Mouse (Mus musculus) MEL (cell line): Measurements from ENCODE around the gene Atrnl1. TPM values are rescaled to one million over a fixed set of nuclear protein-coding genes. Genes with fewer than 3 reads are reported as not detected.

Experiments
- DNase-seq: peaks from one replicate; pipeline ENCODE4 v3.0.0; 2011; ENCODE audit warnings: low read depth, low spot score
- H3K27ac ChIP-seq: 2 replicates; pipeline ENCODE4 v1.5.1; 2012; ENCODE audit warnings: low read depth, mild to moderate bottlenecking, control low read depth, low read length, moderate library complexity; ENCODE audit not compliant: control insufficient read depth
- H3K27me3 ChIP-seq, 2 experiments: fragments of 150-350 bp in 1 of 2; sonication (generic) in 1 of 2; 2 replicates each; pipeline ENCODE4 v1.6.1; 2012; ENCODE audit warnings: low read length in 2 of 2, mild to moderate bottlenecking in 2 of 2, improper control_type of control experiment in 1 of 2, moderate library complexity in 1 of 2; ENCODE audit not compliant: insufficient read depth in 2 of 2, control insufficient read depth in 1 of 2
- H3K36me3 ChIP-seq, 2 experiments: 2 replicates each; pipeline ENCODE4 v1.6.1; 2012 to 2014; ENCODE audit warnings: low read length in 2 of 2, improper control_type of control experiment in 1 of 2, inconsistent platforms in 1 of 2, mild to moderate bottlenecking in 1 of 2; ENCODE audit not compliant: insufficient read depth in 2 of 2, control insufficient read depth in 1 of 2
- H3K4me1 ChIP-seq, 2 experiments: fragments of 150-350 bp in 1 of 2; sonication (generic) in 1 of 2; 2 replicates each; pipeline ENCODE4 v1.6.1; 2012; ENCODE audit warnings: low read length in 2 of 2, improper control_type of control experiment in 1 of 2, mild to moderate bottlenecking in 1 of 2; ENCODE audit not compliant: insufficient read depth in 2 of 2, control insufficient read depth in 1 of 2
- H3K4me3 ChIP-seq, 2 experiments: fragments of 150-350 bp in 1 of 2; sonication (generic) in 1 of 2; 2 replicates each; pipeline ENCODE4 v1.5.1; 2012; ENCODE audit warnings: low read depth in 2 of 2, low read length in 2 of 2, mild to moderate bottlenecking in 2 of 2, moderate library complexity in 2 of 2, control low read depth in 1 of 2, improper control_type of control experiment in 1 of 2; ENCODE audit not compliant: control insufficient read depth in 1 of 2, insufficient read depth in 1 of 2
- H3K79me2 ChIP-seq: 2 replicates; pipeline ENCODE4 v1.6.1; 2012; ENCODE audit warnings: mild to moderate bottlenecking, low read length, moderate library complexity; ENCODE audit not compliant: control insufficient read depth, poor library complexity, insufficient read depth
- H3K9ac ChIP-seq: 2 replicates; pipeline ENCODE4 v1.6.1; 2012; ENCODE audit warnings: low read depth, mild to moderate bottlenecking, control low read depth, low read length, moderate library complexity; ENCODE audit not compliant: control insufficient read depth, poor library complexity, severe bottlenecking
- H3K9me3 ChIP-seq: fragments of 150-350 bp; sonication (generic); replicated peaks from 2 replicates; pipeline ENCODE4 v1.6.1; 2012; ENCODE audit warnings: mild to moderate bottlenecking, low read length, improper control_type of control experiment, moderate library complexity; ENCODE audit not compliant: insufficient read depth
- BHLHE40 ChIP-seq: IDR thresholded peaks from 2 replicates; pipeline ENCODE4 v1.6.1; 2012; ENCODE audit warnings: low read depth, mild to moderate bottlenecking, inconsistent platforms, low read length, improper control_type of control experiment, borderline replicate concordance
- E2F4 ChIP-seq: IDR thresholded peaks from 2 replicates; pipeline ENCODE4 v1.6.1; 2011; ENCODE audit warnings: low read depth, low read length, improper control_type of control experiment, borderline replicate concordance
- ETS1 ChIP-seq: IDR thresholded peaks from 2 replicates; pipeline ENCODE4 v1.6.1; 2012; ENCODE audit warnings: low read depth, mild to moderate bottlenecking, inconsistent platforms, low read length, improper control_type of control experiment, moderate library complexity
- GATA1 ChIP-seq: IDR thresholded peaks from 2 replicates; pipeline ENCODE4 v1.6.1; 2011; ENCODE audit warnings: low read depth, low read length, improper control_type of control experiment
- HCFC1 ChIP-seq: IDR thresholded peaks from 2 replicates; pipeline ENCODE4 v1.6.1; 2012; ENCODE audit warnings: low read depth, mild to moderate bottlenecking, inconsistent platforms, low read length, improper control_type of control experiment, moderate library complexity
- MXI1 ChIP-seq: IDR thresholded peaks from 2 replicates; pipeline ENCODE4 v1.6.1; 2011; ENCODE audit warnings: mild to moderate bottlenecking, low read depth, low read length, improper control_type of control experiment
- MYB ChIP-seq: IDR thresholded peaks from 2 replicates; pipeline ENCODE4 v1.6.1; 2011; ENCODE audit warnings: mild to moderate bottlenecking, low read depth, low read length, improper control_type of control experiment
- NELFE ChIP-seq: IDR thresholded peaks from 2 replicates; pipeline ENCODE4 v1.6.1; 2011; ENCODE audit warnings: low read depth, low read length, improper control_type of control experiment
- NRF1 ChIP-seq: IDR thresholded peaks from 2 replicates; pipeline ENCODE4 v1.6.1; 2014; ENCODE audit warnings: low read depth, mild to moderate bottlenecking, inconsistent platforms, low read length, improper control_type of control experiment, moderate library complexity; ENCODE audit not compliant: poor library complexity, insufficient read depth, severe bottlenecking
- POLR2A ChIP-seq, 2 experiments: IDR thresholded peaks; 2 replicates each; pipeline ENCODE4 v1.6.1; 2011 to 2012; ENCODE audit warnings: low read length in 2 of 2, mild to moderate bottlenecking in 2 of 2, control low read depth in 1 of 2, improper control_type of control experiment in 1 of 2, low read depth in 1 of 2, moderate library complexity in 1 of 2; ENCODE audit not compliant: control insufficient read depth in 1 of 2, insufficient read depth in 1 of 2, poor library complexity in 1 of 2
- POLR2AphosphoS2 ChIP-seq: IDR thresholded peaks from 2 replicates; pipeline ENCODE4 v1.6.1; 2011; ENCODE audit warnings: low read length, improper control_type of control experiment
- SIN3A ChIP-seq: IDR thresholded peaks from 2 replicates; pipeline ENCODE4 v1.6.1; 2012; ENCODE audit warnings: low read length, improper control_type of control experiment, inconsistent platforms
- SMC3 ChIP-seq: IDR thresholded peaks from 2 replicates; pipeline ENCODE4 v1.6.1; 2011; ENCODE audit warnings: low read depth, low read length, improper control_type of control experiment
- TBP ChIP-seq: IDR thresholded peaks from 2 replicates; pipeline ENCODE4 v1.8.0; 2011; ENCODE audit warnings: low read depth, low read length, improper control_type of control experiment
- ZMIZ1 ChIP-seq: IDR thresholded peaks from 2 replicates; pipeline ENCODE4 v1.6.1; 2012; ENCODE audit warnings: low read depth, mild to moderate bottlenecking, inconsistent platforms, low read length, improper control_type of control experiment, moderate library complexity
- ZNF384 ChIP-seq: IDR thresholded peaks from 2 replicates; pipeline ENCODE4 v1.6.1; 2012; ENCODE audit warnings: low read depth, mild to moderate bottlenecking, inconsistent platforms, low read length, improper control_type of control experiment
- polyA plus RNA-seq, 2 experiments: library from polyadenylated mRNA; stranded (reverse) in 1 of 2; unstranded in 1 of 2; fragments of >175 nt in 1 of 2; fragments of >200 nt in 1 of 2; gene quantifications; 2 replicates each; pipeline versions ENCODE4 v1.2.1 to v1.2.4; 2012; ENCODE audit warnings: low replicate concordance in 2 of 2, low read depth in 1 of 2; ENCODE audit not compliant: insufficient read length in 2 of 2, insufficient read depth in 1 of 2, missing spikeins in 1 of 2
- total RNA-seq: library from RNA; depleted of rRNA; stranded (reverse); fragments of 300-350 nt; gene quantifications from 2 replicates; pipeline ENCODE4 v1.2.3, GENCODE M21; 2012

Atrnl1 gene
- total and polyA plus RNA-seq, 3 experiments: 6.4 to 8.2 TPM; not detected in 1

- H3K4me3 ChIP-seq: no peak overlapping the region
- H3K9ac ChIP-seq: no peak overlapping the region
- H3K27ac ChIP-seq: no peak overlapping the region
- no peaks in the 10 kb centered on the region; a peak in 1 of 4 replicates for H3K36me3 ChIP-seq
- no peaks in the 10 kb centered on the region for H3K27me3 ChIP-seq
- no peak for TF ChIP-seq ZNF384
- no peak for TF ChIP-seq NELFE
- no peak for TF ChIP-seq POLR2AphosphoS2
- no peak for TF ChIP-seq BHLHE40
- TF ChIP-seq HCFC1: no peak
- TF ChIP-seq ZMIZ1: no peak
- TF ChIP-seq ETS1: no peak
- TF ChIP-seq E2F4: no peak
- H3K9me3 ChIP-seq: no peaks in the 10 kb centered on the region
- DNase-seq: no peak
- H3K4me1 ChIP-seq: 0 out of 4 replicates have a peak, but pooled peaks cover 0 to 4% of the 10 kb centered on the region in 2 experiments
- no peaks in the 10 kb centered on the region for H3K79me2 ChIP-seq
These were observed 450.1 kb downstream of the Atrnl1 start for GRCm38 (mm10) chr19:58060854-58061358.

GRCm38 (mm10) chr19:58061933-58062332, 451.1 kb downstream of the Atrnl1 start:
- Histone ChIP-seq H3K27ac (no peak overlapping the region), H3K4me1 (0 out of 4 replicates have a peak, but pooled peaks cover 0 to 6% of the 10 kb centered on the region in 2 experiments), H3K4me3 (no peak overlapping the region), H3K9me3 (no peaks in the 10 kb centered on the region), H3K9ac (no peak overlapping the region), H3K36me3 (no peaks in the 10 kb centered on the region; a peak in 1 of 4 replicates), H3K27me3 (no peaks in the 10 kb centered on the region), H3K79me2 (no peaks in the 10 kb centered on the region)
- TF ChIP-seq ETS1 (no peak), ZNF384 (no peak), POLR2A (IDR thresholded peaks at IDR 0.05; ENCODE audit: control insufficient read depth in 1 of 2, insufficient read depth in 1 of 2, low read depth in 1 of 2, low read length in 2 of 2, poor library complexity in 1 of 2) (no peak), TBP (no peak), MXI1 (no peak), MYB (no peak), NRF1 (no peak), ZMIZ1 (no peak), SIN3A (no peak), GATA1 (no peak)
- no peak for DNase-seq

- no peaks in the 10 kb centered on the region for H3K27me3 ChIP-seq
- DNase-seq: no peak
- no peak overlapping the region for H3K9ac ChIP-seq
- TF ChIP-seq SMC3 (no peak), HCFC1 (no peak)
- TF ChIP-seq, all 39 proteins: peak for 0
- no peak overlapping the region for H3K4me3 ChIP-seq
- H3K79me2 ChIP-seq: no peaks in the 10 kb centered on the region
- 0 out of 4 replicates have a peak, but pooled peaks cover 0 to 6% of the 10 kb centered on the region in 2 experiments for H3K4me1 ChIP-seq
- no peaks in the 10 kb centered on the region for H3K9me3 ChIP-seq
- H3K27ac ChIP-seq: no peak overlapping the region
- no peaks in the 10 kb centered on the region; a peak in 1 of 4 replicates for H3K36me3 ChIP-seq
These were observed 452.7 kb downstream of the Atrnl1 start for GRCm38 (mm10) chr19:58063541-58063940.
